ENCODE assay signal across 8 mouse cellular contexts in the genomic region with DNA sequence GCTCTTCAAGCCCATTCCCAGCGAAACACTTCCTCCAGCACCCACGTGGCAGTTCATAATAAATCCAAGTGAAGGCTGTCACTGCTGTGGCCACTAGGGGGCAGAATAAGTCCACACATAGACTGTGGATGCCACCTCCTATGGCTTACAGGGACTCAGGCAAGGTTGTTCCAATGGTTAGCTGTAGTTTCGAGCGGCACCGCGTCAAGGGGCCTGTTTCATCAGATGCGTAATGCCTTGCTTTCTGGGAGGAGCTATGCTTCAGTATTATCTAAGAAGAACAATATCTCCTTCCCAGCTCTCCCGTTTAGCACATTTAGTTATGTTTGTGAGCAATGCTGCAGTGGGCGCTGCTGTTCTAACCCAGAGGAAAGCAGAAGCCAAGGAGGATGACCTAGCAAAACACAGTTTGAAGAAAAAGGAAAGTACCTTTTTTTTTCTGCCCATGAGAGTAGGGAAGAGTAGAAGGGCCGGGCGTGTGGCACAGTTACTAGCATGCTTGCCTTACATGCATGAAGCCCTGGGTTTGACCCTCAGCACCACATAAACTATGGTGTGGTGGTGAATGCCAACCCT. TPM values are rescaled to one million over a fixed set of nuclear protein-coding genes. Genes with fewer than 3 reads are reported as not detected.
A peak's percentile ranks its signal among the peaks of the same experiment; 100 is the strongest.
DNase-seq lines count a peak whose midpoint lies in the region; ATAC-seq and TF ChIP-seq lines count a peak whose summit lies in the region.

No protein-coding gene starts in this region.

- peak; percentile 95 for ATAC-seq in kidney, embryonic 14.5 days (ENCODE audit: low FRiP score, low TSS enrichment)
- ATAC-seq in limb, embryonic 15.5 days (ENCODE audit: insufficient number of reproducible peaks, low FRiP score, low TSS enrichment, low read depth), result peak; percentile 85

- TF ChIP-seq CTCF in bone marrow macrophage, adult 2 months (IDR thresholded peaks at IDR 0.05; ENCODE audit: low read depth, low read length), result peak; percentile 90
- TF ChIP-seq CTCF in embryonic fibroblast, embryonic 13.5 days (IDR thresholded peaks at IDR 0.05; ENCODE audit: borderline replicate concordance, insufficient read depth, low read length), result peak; percentile 67; the same call in 1 of the 2 replicates

- H3K9ac ChIP-seq in kidney, embryonic 14.5 days (ENCODE audit: low read depth, low read length), result no peak overlapping the region
- no peak overlapping the region for H3K9ac ChIP-seq in limb, embryonic 15.5 days

- H3K9me3 ChIP-seq in kidney, embryonic 14.5 days (ENCODE audit: control insufficient read depth, low read length), result no peaks in the 10 kb centered on the region
- H3K9me3 ChIP-seq in limb, embryonic 15.5 days, result no peaks in the 10 kb centered on the region

- DNase-seq in A20 (ENCODE audit: low read depth, low spot score), result peak; percentile 86
- peak; percentile 95 for DNase-seq in heart, adult 9 months (ENCODE audit: low spot score in 2 of 2)
- peak; percentile 89 for DNase-seq in monocyte, adult 2 months (ENCODE audit: low read depth in 1 of 2, low spot score in 2 of 2)
- DNase-seq in spleen, postnatal 36 days (ENCODE audit: low spot score in 2 of 2), result peak; percentile 86 to 93

- no peak for TF ChIP-seq POLR2A in bone marrow macrophage, adult 2 months (IDR thresholded peaks at IDR 0.05; ENCODE audit: borderline replicate concordance, low read depth, low read length)
- no peak; the same call in 1 of the 2 replicates for TF ChIP-seq POLR2A in embryonic fibroblast, embryonic 13.5 days (IDR thresholded peaks at IDR 0.05; ENCODE audit: low read depth, low read length)

- WGBS in kidney, embryonic 14.5 days, result 12% methylated on average over 11 of the region's 11 CpGs
- WGBS in limb, embryonic 15.5 days, result 12% methylated on average over 11 of the region's 11 CpGs

- peak overlapping the region; percentile 31 for H3K4me2 ChIP-seq in kidney, embryonic 14.5 days (replicated peaks; ENCODE audit: low read depth, low read length)
- peak overlapping the region; percentile 36 for H3K4me2 ChIP-seq in limb, embryonic 15.5 days

- no peaks in the 10 kb centered on the region for H3K27me3 ChIP-seq in kidney, embryonic 14.5 days (ENCODE audit: control insufficient read depth, insufficient read depth, low read length)
- no peaks in the 10 kb centered on the region for H3K27me3 ChIP-seq in limb, embryonic 15.5 days

- H3K27ac ChIP-seq in bone marrow macrophage, adult 2 months (ENCODE audit: insufficient read depth, low read depth, low read length), result peak overlapping the region; percentile 95
- H3K27ac ChIP-seq in embryonic fibroblast, embryonic 13.5 days (ENCODE audit: insufficient read depth, low read length), result peak overlapping the region; percentile 85
- H3K27ac ChIP-seq in kidney, embryonic 14.5 days (ENCODE audit: low read depth, low read length), result peak overlapping the region; percentile 53
- peak overlapping the region; percentile 40; the same call in 1 of the 2 replicates for H3K27ac ChIP-seq in limb, embryonic 15.5 days

- peak overlapping the region; percentile 21 for H3K4me3 ChIP-seq in bone marrow macrophage, adult 2 months (ENCODE audit: insufficient read depth, low read length)
- H3K4me3 ChIP-seq in embryonic fibroblast, embryonic 13.5 days (ENCODE audit: insufficient read depth, low read length), result no peak overlapping the region
- no peak overlapping the region for H3K4me3 ChIP-seq in kidney, embryonic 14.5 days (ENCODE audit: low read length)
- 0 out of 2 replicates have a peak overlapping the region, but pooled peaks have one; percentile 4 for H3K4me3 ChIP-seq in limb, embryonic 15.5 days

- H3K36me3 ChIP-seq in kidney, embryonic 14.5 days (ENCODE audit: control insufficient read depth, insufficient read depth, low read length), result no peaks in the 10 kb centered on the region
- no peaks in the 10 kb centered on the region for H3K36me3 ChIP-seq in limb, embryonic 15.5 days

- peaks cover 40% of the 10 kb centered on the region for H3K4me1 ChIP-seq in bone marrow macrophage, adult 2 months (ENCODE audit: control insufficient read depth, insufficient read depth, low read length)
- H3K4me1 ChIP-seq in embryonic fibroblast, embryonic 13.5 days (ENCODE audit: control insufficient read depth, insufficient read depth, low read length), result peaks cover 4% of the 10 kb centered on the region; the same call in 1 of the 2 replicates
- H3K4me1 ChIP-seq in kidney, embryonic 14.5 days (ENCODE audit: control insufficient read depth, insufficient read depth, low read length), result peaks cover 7% of the 10 kb centered on the region; the same call in 1 of the 2 replicates
- peaks cover 9% of the 10 kb centered on the region; the same call in 1 of the 2 replicates for H3K4me1 ChIP-seq in limb, embryonic 15.5 days

RNA-seq across cellular contexts. Expression of a gene that starts 36.4 kb away (rescaled TPM):
- polyA plus RNA-seq in bone marrow macrophage, adult 2 months (2012; ENCODE audit: insufficient read depth, insufficient read length, missing spikeins), result 69.9 and 72.0 TPM in 2 replicates
- polyA plus RNA-seq in embryonic fibroblast, embryonic 13.5 days (2011; ENCODE audit: insufficient read length, low read depth, missing spikeins), result 37.9 and 56.4 TPM in 2 replicates
- 8.8 and 11.8 TPM in 2 replicates for polyA plus RNA-seq in kidney, embryonic 14.5 days (2014; fragmentation: Nextera tagmentation; extraction: Ambion mirVana)
- 13.1 and 15.7 TPM in 2 replicates for polyA plus RNA-seq in limb, embryonic 15.5 days (2015; fragmentation: Nextera tagmentation; extraction: Ambion mirVana)

RNA-seq across cellular contexts. Expression of a gene that starts 37.1 kb away (rescaled TPM):
- 18.8 and 21.2 TPM in 2 replicates for polyA plus RNA-seq in bone marrow macrophage, adult 2 months (2012; ENCODE audit: insufficient read depth, insufficient read length, missing spikeins)
- polyA plus RNA-seq in embryonic fibroblast, embryonic 13.5 days (2011; ENCODE audit: insufficient read length, low read depth, missing spikeins), result 124 and 241 TPM in 2 replicates
- 12.0 and 14.3 TPM in 2 replicates for polyA plus RNA-seq in kidney, embryonic 14.5 days (2014; fragmentation: Nextera tagmentation; extraction: Ambion mirVana)
- 31.2 and 34.9 TPM in 2 replicates for polyA plus RNA-seq in limb, embryonic 15.5 days (2015; fragmentation: Nextera tagmentation; extraction: Ambion mirVana)

RNA-seq across cellular contexts. Expression of a gene that starts 50.1 kb away (rescaled TPM):
- 2.4 and 7.0 TPM in 2 replicates for polyA plus RNA-seq in bone marrow macrophage, adult 2 months (2012; ENCODE audit: insufficient read depth, insufficient read length, missing spikeins)
- 0.78 TPM in 1 of 2 replicates, not detected in the other for polyA plus RNA-seq in embryonic fibroblast, embryonic 13.5 days (2011; ENCODE audit: insufficient read length, low read depth, missing spikeins)
- polyA plus RNA-seq in kidney, embryonic 14.5 days (2014; fragmentation: Nextera tagmentation; extraction: Ambion mirVana), result 0.28 and 0.77 TPM in 2 replicates
- polyA plus RNA-seq in limb, embryonic 15.5 days (2015; fragmentation: Nextera tagmentation; extraction: Ambion mirVana), result 0.70 and 0.86 TPM in 2 replicates

RNA-seq across cellular contexts. Expression of a gene that starts 57.3 kb away (rescaled TPM):
- polyA plus RNA-seq in bone marrow macrophage, adult 2 months (2012; ENCODE audit: insufficient read depth, insufficient read length, missing spikeins), result not detected in 2 replicates
- polyA plus RNA-seq in embryonic fibroblast, embryonic 13.5 days (2011; ENCODE audit: insufficient read length, low read depth, missing spikeins), result 1.3 and 2.7 TPM in 2 replicates
- polyA plus RNA-seq in kidney, embryonic 14.5 days (2014; fragmentation: Nextera tagmentation; extraction: Ambion mirVana), result 0.57 and 0.87 TPM in 2 replicates
- polyA plus RNA-seq in limb, embryonic 15.5 days (2015; fragmentation: Nextera tagmentation; extraction: Ambion mirVana), result 1.5 and 2.1 TPM in 2 replicates

RNA-seq across cellular contexts. Expression of a gene that starts 57.5 kb away (rescaled TPM):
- polyA plus RNA-seq in bone marrow macrophage, adult 2 months (2012; ENCODE audit: insufficient read depth, insufficient read length, missing spikeins), result 354 and 391 TPM in 2 replicates
- 129 and 133 TPM in 2 replicates for polyA plus RNA-seq in embryonic fibroblast, embryonic 13.5 days (2011; ENCODE audit: insufficient read length, low read depth, missing spikeins)
- polyA plus RNA-seq in kidney, embryonic 14.5 days (2014; fragmentation: Nextera tagmentation; extraction: Ambion mirVana), result 144 and 156 TPM in 2 replicates
- 181 and 186 TPM in 2 replicates for polyA plus RNA-seq in limb, embryonic 15.5 days (2015; fragmentation: Nextera tagmentation; extraction: Ambion mirVana)

Comparison
In these comparisons a context has a peak if more than half of its experiments do, and no peak if none do; other contexts are left out.
1. H3K27ac ChIP-seq: peak in every context shown above with its lines; median percentile 95 in bone marrow macrophage, adult 2 months; 85 in embryonic fibroblast, embryonic 13.5 days; 53 in kidney, embryonic 14.5 days; 40 in limb, embryonic 15.5 days.
2. H3K4me3 ChIP-seq: peak in bone marrow macrophage, adult 2 months (single experiment) and limb, embryonic 15.5 days (single experiment); none in embryonic fibroblast, embryonic 13.5 days (single experiment) and kidney, embryonic 14.5 days (single experiment).
3. Peak in every context shown above with its lines, with median percentiles within 50 percentile points of each other: DNase-seq.